Mouse (Mus musculus) liver, embryonic 14.5 days (tissue): Measurements from ENCODE around the gene 5730596B20Rik.

Experiments
- CTCF ChIP-seq: IDR thresholded peaks from 2 replicates; pipeline ENCODE4 v1.5.1; 2016; ENCODE audit warnings: antibody characterized with exemption, low read depth, control low read depth
- EP300 ChIP-seq: IDR thresholded peaks from 2 replicates; pipeline ENCODE4 v1.6.1; 2016; ENCODE audit warnings: antibody characterized with exemption, low read depth

- TF ChIP-seq CTCF: no peak
- no peak for TF ChIP-seq EP300
Observed at GRCm38 (mm10) chr6:52139115-52139514, 38.2 kb upstream of the 5730596B20Rik start.
